Mouse (Mus musculus) cerebellum, postnatal 10 days (tissue): ENCODE measurements around the gene Phgr1.
A peak's percentile ranks its signal among the peaks of the same experiment; 100 is the strongest.

ENCODE experiments used
- DNase-seq, 2 experiments: peaks; one replicate each; pipeline ENCODE4 v3.0.0; 2021; ENCODE audit warnings: mixed read lengths in 2 of 2

The Phgr1 gene

GRCm38 (mm10) chr2:118751896-118752791, 20.4 kb upstream of the Phgr1 start:
- no peak for DNase-seq

GRCm38 (mm10) chr2:118752792-118753108, 19.8 kb upstream of the Phgr1 start:
- no peak for DNase-seq

- DNase-seq = no peak
Observed at GRCm38 (mm10) chr2:118754143-118754542, 18.4 kb upstream of the Phgr1 start.

GRCm38 (mm10) chr2:118755407-118755806, 17.2 kb upstream of the Phgr1 start:
- no peak for DNase-seq

GRCm38 (mm10) chr2:118756103-118756502, 16.5 kb upstream of the Phgr1 start:
- no peak for DNase-seq

GRCm38 (mm10) chr2:118759828-118760227, 12.7 kb upstream of the Phgr1 start:
- peak; percentile 79 to 82 for DNase-seq

GRCm38 (mm10) chr2:118760311-118761025, 12.1 kb upstream of the Phgr1 start:
- DNase-seq = no peak

GRCm38 (mm10) chr2:118761358-118761757, 11.2 kb upstream of the Phgr1 start:
- DNase-seq = peak in 1 of 2 experiments; percentile 37

- peak; percentile 95 for DNase-seq
Observed at GRCm38 (mm10) chr2:118761906-118762783, 10.4 kb upstream of the Phgr1 start, which contains the start of gene Ccdc9b. TSS of gene Ccdc9b (minus strand) at chr2:118762661.

GRCm38 (mm10) chr2:118762784-118763148, 9.8 kb upstream of the Phgr1 start:
- no peak for DNase-seq

- DNase-seq = no peak
Observed at GRCm38 (mm10) chr2:118763469-118763868, 9.1 kb upstream of the Phgr1 start.

- DNase-seq = peak; percentile 87 to 93
Observed at GRCm38 (mm10) chr2:118764094-118764831, 8.3 kb upstream of the Phgr1 start.

GRCm38 (mm10) chr2:118764875-118765274, 7.7 kb upstream of the Phgr1 start:
- DNase-seq = no peak

GRCm38 (mm10) chr2:118766041-118767033, 6.2 kb upstream of the Phgr1 start:
- DNase-seq = peak in 1 of 2 experiments; percentile 51

- DNase-seq = no peak
Observed at GRCm38 (mm10) chr2:118774536-118774935, 2.0 kb downstream of the Phgr1 start.

GRCm38 (mm10) chr2:118775396-118775795, 2.8 kb downstream of the Phgr1 start:
- peak; percentile 75 for DNase-seq

- DNase-seq = peak; percentile 81 to 89
Observed at GRCm38 (mm10) chr2:118775846-118776245, 3.3 kb downstream of the Phgr1 start.

- peak; percentile 46 to 66 for DNase-seq
Observed at GRCm38 (mm10) chr2:118776295-118776694, 3.7 kb downstream of the Phgr1 start.

GRCm38 (mm10) chr2:118778418-118778817, 5.8 kb downstream of the Phgr1 start:
- DNase-seq = no peak

GRCm38 (mm10) chr2:118779065-118779464, 6.5 kb downstream of the Phgr1 start:
- peak; percentile 52 to 65 for DNase-seq
